Mouse (Mus musculus) heart, postnatal 0 days (tissue): Measurements from ENCODE around the gene Fthl17d.

ENCODE experiments used
- CTCF ChIP-seq: IDR thresholded peaks from 2 replicates; pipeline ENCODE4 v1.5.1; 2016; ENCODE audit warnings: antibody characterized with exemption, control low read depth, low read depth
- EP300 ChIP-seq: IDR thresholded peaks from 2 replicates; pipeline ENCODE4 v1.6.1; 2016; ENCODE audit warnings: antibody characterized with exemption, low read depth

- TF ChIP-seq EP300, result no peak
- TF ChIP-seq CTCF, result no peak
Observed at GRCm38 (mm10) chrX:9016079-9016478, 29.5 kb upstream of the Fthl17d start.
